15 mouse cellular contexts compared by ENCODE assay signal in the genomic region with DNA sequence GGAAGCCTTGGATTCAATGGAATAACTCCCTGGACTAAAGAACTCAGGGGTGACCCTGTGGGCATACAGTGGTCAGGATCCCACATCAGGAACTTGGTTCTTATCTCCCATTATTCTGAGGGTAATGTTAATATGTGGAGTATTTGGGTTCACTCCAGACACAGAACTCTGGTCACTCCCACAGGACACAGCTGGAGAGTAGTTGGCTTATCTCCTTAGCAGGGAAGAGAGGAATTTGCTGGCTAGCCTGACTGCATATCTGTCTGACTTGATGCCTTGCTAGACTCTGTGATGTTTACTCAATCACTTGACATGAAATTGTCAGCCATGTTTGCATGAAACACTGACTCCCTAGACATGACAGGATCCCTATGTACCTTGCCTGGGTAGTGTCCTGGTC. TPM values are rescaled to one million over a fixed set of nuclear protein-coding genes. Genes with fewer than 3 reads are reported as not detected.
"Had no signal": no experiment of that assay in that cellular context is flagged by ENCODE, and none has a peak within 500 bp of the region (broad histone marks: within the 10 kb centered on the region; RNA-seq: fewer than 3 reads in every experiment).

No protein-coding gene starts in this region.

- H3K4me3 ChIP-seq: left cerebral cortex, adult 2 months; limb, embryonic 10.5 days; liver, embryonic 15.5 days; megakaryocyte, embryonic 14.5 days; midbrain, embryonic 15.5 days; neural tube, embryonic 12.5 days had no signal

- H3K4me2 ChIP-seq: liver, embryonic 11.5 days; liver, embryonic 15.5 days; midbrain, embryonic 11.5 days; midbrain, embryonic 15.5 days; neural tube, embryonic 12.5 days had no signal

- H3K9ac ChIP-seq: liver, embryonic 15.5 days; midbrain, embryonic 15.5 days; neural tube, embryonic 12.5 days had no signal

- H3K9me3 ChIP-seq: limb, embryonic 10.5 days; liver, embryonic 15.5 days; megakaryocyte, embryonic 14.5 days; midbrain, embryonic 15.5 days; neural tube, embryonic 12.5 days had no signal

- DNase-seq: kidney, adult 8-10 months; kidney, postnatal 25 days; thymus, postnatal 4 days had no signal

- ATAC-seq: midbrain, embryonic 15.5 days had no signal

- H3K27me3 ChIP-seq: liver, embryonic 15.5 days; midbrain, embryonic 15.5 days; neural tube, embryonic 12.5 days had no signal

- H3K36me3 ChIP-seq: limb, embryonic 10.5 days; liver, embryonic 15.5 days; midbrain, embryonic 15.5 days; neural tube, embryonic 12.5 days had no signal

- H3K4me1 ChIP-seq: liver, embryonic 15.5 days; midbrain, embryonic 15.5 days; neural tube, embryonic 12.5 days had no signal

- H3K27ac ChIP-seq: left cerebral cortex, adult 2 months; limb, embryonic 10.5 days; liver, embryonic 15.5 days; macrophage; midbrain, embryonic 15.5 days; neural tube, embryonic 12.5 days; stomach, postnatal 0 days had no signal

RNA-seq across cellular contexts. Expression of a gene that starts 15.6 kb away (rescaled TPM):
- total RNA-seq: monocyte, adult 5-6 weeks; neutrophil, adult 5-6 weeks had no signal
- polyA plus RNA-seq: macrophage had no signal
